Mouse (Mus musculus) right cerebral cortex, adult 2 months (tissue): Measurements from ENCODE around the gene Slc6a4.
"Not testable (repeated sequence)": the region's sequence is repeated elsewhere in the genome, so short reads cannot be mapped to it uniquely, and the experiment has no call there.

Experiments used
- DNase-seq, 2 experiments: peaks; one replicate each; pipeline ENCODE4 v3.0.0; 2021 to 2022; ENCODE audit warnings: low spot score in 2 of 2

Slc6a4 gene

DNA sequence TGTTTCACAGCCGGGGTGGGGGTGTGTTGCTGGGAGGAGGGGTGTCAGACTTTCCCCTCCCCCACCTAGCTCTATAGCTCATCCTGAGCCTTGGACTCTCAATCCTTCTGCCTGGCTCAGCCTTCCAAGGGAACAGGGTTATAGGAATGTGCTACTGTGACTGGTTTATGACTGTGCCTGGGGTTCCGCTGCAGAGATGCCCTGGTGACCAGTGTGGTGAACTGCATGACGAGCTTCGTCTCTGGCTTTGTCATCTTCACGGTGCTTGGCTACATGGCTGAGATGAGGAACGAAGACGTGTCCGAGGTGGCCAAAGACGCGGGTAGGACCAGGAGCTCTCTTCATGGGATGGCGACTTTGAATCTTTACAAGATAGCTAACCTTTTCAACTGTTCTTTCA lies 19.6 kb downstream of the Slc6a4 start:
- no peak for DNase-seq

DNA sequence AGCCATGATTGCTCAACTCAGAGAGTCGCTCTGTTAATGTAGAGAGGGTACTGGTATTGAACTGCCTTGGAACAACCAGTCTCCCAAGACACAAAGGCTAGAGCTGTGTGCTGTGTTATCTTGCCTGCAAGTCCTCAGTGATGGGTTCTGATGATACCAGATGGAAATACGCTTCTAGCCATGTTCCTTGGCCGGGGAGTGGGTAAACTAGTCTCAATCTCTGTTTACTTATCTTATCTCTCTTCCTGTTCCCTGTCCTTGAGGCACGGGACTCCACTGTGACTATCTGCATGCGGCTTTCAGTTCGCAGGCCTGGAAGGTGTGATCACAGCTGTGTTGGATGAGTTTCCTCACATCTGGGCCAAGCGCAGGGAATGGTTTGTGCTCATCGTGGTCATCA lies 21.1 kb downstream of the Slc6a4 start:
- DNase-seq, result no peak

DNA sequence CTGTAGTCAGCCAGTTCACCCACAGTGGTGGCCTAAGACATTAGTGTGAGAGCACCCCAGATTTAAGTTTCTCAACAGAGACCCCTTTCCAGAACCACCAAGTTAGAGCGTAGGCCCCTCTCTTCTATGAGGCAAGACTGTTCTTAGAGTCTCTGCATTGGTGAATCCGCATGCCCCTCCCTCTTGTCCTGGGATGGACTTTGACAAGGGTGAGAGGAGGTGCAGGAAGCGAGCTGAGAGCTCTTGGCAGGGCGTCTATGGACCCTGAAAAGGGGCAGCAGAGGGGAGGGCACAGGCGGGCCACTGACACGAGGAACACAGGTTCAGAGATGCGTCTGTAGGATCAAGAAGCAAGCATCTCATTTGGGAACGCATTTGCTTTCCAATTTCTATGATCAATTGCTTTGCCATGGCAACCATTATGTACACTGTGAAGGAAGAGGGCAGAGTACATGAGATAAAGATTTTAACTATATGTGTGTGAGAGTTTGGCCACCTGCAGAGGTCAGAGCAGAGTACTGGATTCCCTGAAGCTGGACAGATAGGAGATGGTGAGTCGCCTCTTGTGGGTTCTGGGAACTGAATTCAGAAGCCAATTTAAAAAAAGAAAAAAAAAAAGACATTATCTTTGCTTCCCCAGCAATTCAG lies 23.5 kb downstream of the Slc6a4 start:
- DNase-seq, result no peak

DNA sequence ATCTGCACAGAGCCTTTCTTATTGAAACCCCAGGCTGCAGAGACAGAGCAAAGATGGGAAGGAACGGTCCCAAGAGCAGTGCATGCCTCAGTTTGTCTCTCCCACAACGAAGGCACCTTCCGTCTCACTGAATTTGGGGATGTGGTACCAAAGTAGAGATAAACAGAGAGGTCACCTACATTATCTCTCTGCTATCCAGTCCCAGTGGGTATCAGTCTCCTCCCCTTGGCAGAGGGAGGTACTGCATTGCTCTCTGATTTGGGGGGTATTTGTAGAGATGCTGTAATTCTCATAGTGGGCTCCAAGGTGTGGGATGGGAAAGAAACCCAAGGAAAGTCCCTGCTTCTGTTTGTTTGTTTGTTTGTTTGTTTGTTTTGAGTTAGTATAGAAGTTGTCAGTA lies 28.2 kb downstream of the Slc6a4 start:
- DNase-seq, result no peak

DNA sequence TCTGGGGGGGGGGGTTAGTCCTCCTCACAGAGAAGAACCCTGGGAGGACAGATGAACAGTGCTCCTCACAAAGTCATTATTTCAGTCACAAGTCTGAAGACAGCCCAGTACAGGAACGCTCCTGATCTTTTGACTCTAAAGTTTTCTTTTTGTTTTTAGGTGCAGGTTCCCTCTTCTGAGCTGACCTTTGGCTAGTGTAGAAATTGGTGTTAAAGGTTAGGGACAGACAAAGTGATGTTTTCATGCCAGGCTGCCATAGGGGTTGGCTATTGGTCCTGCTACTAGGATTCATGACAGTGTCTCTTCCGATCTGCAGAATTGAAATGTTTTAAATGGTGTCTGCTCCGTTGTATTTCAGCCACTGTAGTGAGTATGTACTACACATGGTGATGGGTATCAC lies 29.8 kb downstream of the Slc6a4 start:
- DNase-seq, result no peak

DNA sequence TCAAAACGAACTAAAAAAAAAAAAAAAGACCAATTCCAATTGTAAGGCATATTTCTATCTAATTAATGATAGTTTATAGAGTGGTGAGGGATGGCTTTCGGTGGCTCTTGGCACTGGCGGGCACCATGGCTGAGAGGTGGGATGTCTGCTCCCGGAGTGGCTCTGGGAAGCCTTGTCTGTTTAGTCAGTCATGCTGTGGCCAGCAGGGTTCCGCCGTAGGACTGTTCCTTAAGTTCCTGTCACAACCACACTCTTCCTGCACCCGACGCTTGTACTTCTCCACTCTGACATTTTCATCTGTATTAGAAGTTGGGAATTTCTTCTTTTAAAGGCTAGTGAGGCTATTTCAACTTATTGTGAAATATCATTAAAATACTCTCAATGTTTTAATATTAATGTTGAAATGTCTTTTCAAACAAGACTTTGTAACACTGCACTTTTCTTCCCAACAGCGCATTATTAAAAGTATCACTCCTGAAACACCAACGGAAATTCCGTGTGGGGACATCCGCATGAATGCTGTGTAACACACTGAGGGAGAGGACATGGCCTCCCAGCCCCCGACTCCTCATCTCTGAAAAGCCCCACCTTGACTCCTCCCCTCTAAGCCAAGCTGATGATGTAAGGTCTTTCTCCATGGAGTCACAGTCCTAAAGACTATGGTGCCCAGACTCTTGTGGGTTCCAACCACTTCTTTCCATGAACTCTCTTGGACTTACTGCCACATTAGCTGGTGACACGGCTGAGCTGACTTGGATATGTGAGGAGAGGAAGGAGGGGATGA lies 32.9 kb downstream of the Slc6a4 start:
- no peak for DNase-seq

DNA sequence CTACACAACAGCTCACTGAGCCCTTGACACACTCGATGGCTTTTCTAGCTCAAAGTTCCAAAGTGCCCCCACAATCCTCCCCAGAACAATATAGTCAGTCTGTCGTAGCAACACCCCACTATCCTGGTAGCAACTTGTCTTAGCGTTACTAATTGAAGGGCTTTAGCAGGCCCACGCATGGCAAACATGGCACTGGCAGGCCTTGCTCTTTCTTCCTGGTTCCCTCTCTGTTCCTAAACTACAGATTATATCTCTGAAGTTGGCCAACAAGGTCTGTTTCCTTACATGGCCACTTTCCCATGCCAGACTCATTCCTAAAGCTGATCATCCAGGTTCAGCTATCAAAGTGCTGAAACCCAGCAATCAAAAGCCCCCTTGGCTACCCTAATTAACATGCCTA lies 43.5 kb downstream of the Slc6a4 start:
- DNase-seq, result no peak

DNA sequence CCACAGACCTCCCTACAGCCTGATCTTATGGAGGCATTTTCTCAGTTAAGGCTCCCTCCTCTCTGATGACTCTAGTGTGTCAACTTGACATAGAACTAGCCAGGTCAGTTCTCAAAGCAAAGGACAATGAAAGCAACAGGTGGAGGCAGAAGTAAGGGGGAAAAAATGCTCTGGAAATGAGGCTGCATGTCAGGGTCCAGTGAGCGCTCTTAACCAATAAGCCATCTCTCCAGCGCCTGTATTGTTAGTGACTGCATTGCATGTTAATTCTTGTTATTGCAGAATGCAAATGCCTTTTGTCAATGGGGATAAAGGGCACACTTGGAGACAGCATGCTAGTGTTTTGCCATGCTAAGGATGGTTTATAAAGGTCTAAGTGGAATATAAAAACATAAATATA lies 44.4 kb downstream of the Slc6a4 start:
- DNase-seq, result no peak

DNA sequence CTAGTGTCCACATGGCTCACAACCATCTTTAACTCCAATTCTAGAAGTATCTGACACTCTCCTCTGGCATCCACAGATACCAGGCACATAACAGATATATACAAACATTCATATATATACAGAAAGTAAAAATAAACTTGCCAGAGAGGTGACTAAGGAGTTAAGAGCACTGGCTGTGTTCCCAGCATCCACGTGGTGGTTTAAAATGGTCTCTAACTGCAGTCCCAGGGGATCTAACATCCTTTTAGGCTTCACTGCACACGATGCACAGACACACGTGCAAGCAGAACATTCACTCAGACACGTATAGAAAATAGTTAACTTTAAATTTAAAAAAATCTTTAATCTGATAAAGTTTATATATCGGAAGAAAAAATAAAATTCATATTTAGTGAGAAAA lies 63.5 kb downstream of the Slc6a4 start:
- no peak for DNase-seq

DNA sequence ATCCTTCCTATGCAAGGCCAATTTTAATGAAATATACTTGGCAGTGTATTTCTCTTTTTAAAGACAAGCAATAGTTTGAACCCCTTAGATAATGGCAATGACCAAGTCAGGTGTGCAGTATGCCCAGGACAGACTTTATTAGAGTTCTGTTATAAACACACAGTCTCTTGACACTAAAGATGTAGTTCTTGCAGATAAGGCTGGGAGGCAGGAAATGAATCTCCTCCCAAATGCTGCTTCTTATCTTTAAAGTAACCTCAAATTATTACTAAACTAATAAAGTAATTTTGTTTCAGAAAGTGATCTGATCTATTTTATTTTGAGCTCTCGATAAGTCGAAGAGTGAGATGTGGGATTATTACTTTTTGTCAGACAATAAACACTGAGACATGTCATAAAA lies 65.0 kb downstream of the Slc6a4 start:
- no peak for DNase-seq

DNA sequence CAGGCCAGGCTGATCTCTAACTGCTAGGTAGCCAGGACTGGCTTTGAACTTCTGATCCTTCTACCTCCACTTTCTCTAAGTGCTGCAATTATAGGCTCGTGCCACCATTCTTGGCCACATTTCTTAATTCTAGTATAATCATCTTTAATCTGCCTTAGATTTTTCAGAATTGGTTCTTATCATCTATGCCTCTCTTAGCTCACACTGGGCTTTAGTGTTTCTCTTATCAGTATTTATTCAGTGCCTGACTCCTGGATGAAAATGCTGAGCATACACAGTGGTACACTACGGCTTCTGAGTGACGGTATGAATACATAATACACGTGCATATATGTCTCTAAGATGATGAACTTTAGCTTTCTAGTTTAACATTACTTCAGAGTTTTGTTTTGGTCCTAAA lies 70.4 kb downstream of the Slc6a4 start:
- DNase-seq, result no peak

DNA sequence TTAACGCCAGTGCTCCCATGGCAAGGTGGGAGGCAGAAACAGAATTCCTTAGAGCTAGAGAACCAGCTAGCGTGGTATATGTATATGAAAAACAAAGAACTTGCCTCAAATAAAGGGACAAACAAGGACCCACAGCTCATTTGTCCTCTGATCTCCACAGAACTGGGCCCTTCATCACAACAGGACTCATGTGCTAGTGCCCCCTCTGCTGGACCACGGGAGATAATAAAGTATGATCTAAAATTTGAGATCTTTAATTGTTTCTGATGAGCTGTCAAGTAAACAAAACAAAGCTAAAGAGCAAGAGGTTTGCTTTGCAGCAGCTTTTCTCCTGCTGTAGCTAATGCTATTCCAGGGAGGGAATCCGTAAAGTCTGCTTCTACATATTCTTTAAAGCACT lies 72.3 kb downstream of the Slc6a4 start:
- DNase-seq, result peak; percentile 7 to 16

DNA sequence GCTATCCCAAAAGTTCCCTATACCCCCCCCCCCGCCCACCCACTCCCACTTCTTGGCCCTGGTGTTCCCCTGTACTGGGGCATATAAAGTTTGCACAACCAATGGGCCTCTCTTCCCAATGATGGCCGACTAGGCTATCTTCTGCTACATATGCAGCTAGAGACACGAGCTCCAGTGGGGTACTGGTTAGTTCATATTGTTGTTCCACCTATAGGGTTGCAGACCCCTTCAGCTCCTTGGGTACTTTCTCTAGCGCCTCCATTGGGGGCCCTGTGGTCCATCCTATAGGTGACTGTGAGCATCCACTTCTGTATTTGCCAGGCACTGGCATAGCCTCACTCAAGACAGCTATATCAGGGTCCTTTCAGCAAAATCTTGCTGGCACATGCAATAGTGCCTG lies 78.9 kb downstream of the Slc6a4 start:
- not testable (repeated sequence) for DNase-seq

DNA sequence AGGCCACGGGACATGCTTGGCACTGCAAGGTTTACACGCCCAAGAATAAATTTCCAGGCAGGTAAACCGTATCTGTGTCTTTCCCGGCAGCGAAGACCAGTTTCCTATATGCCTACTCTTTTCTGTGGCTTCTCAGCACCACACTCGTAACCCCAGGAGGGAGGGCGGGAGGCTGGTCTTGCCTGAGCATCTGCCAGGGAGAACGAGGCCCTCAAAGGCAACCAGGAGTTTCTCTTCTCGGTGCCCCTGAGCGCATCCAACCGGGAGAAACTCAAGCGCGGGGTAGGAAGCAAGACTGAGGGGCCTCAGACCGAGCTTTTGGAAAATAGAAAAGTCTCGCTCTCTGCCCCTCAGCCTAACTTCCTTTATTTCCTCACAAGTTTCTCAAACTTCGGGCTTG lies 79.4 kb downstream of the Slc6a4 start:
- DNase-seq, result no peak

DNA sequence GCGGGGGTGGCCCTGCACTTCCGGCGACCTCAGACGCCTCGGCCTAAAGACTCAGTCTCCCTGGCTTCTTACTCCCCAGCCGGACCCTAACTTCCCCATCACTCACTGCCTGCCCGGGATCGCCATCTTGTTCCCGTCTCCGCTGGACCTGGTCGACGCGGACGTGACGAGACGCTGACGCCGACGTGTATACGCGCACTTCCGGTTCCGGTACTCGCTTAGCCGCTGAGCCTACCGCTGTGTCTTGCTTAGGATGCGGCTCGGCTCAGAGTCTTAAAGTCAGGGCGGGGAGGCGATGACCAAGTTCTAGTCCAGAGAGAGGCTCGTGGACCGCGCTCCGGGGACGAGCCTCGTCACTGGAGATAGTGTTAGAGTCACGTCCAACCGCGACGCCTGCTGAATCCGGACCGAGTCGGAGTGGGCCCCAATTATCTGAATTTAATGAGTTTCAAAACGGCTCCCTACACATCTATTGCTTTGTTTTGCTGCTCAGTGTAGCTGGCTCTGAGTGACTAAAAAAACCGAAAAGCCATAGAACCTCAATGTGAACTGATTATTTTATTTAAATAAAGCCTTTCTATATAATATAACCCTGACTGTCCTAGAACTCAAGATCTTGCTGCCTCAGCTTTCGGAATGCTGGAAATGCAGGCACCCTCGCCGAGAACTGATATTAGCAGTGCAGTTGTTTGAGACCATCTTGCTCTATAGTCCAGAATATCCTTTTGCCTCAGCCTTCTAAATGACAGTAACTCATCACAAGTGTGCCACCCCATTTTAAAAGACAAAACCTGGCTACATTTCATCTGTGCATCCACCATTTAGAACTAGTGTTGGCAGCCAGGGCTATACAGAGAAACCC lies 80.1 kb downstream of the Slc6a4 start, which contains the start of gene Nsrp1:
Gene Nsrp1, minus strand, starts transcription at position 163 of the 862 bp plus-strand sequence.
- DNase-seq, result peak; percentile 93 to 96

DNA sequence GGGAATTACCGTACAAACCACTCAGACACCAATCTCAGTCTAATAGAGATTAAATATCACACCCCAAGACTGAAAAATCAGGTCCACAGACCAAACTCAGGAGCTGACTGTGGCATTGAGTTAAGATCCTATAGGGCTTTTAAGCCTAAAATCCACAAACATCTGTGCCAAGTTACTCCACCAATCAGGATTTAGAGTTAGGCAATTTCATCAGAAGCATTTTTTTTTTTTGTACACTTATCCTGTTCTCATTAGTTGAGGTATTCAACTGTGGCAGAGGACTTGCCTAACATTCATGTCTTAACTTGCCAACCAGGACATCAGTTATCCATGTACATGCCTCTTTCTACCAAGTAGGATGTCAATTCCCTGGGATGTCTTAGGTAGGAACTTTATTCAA lies 81.0 kb downstream of the Slc6a4 start:
- no peak for DNase-seq
